Mouse (Mus musculus): ENCODE data around the gene Zfp316.

The Zfp316 gene

DNA sequence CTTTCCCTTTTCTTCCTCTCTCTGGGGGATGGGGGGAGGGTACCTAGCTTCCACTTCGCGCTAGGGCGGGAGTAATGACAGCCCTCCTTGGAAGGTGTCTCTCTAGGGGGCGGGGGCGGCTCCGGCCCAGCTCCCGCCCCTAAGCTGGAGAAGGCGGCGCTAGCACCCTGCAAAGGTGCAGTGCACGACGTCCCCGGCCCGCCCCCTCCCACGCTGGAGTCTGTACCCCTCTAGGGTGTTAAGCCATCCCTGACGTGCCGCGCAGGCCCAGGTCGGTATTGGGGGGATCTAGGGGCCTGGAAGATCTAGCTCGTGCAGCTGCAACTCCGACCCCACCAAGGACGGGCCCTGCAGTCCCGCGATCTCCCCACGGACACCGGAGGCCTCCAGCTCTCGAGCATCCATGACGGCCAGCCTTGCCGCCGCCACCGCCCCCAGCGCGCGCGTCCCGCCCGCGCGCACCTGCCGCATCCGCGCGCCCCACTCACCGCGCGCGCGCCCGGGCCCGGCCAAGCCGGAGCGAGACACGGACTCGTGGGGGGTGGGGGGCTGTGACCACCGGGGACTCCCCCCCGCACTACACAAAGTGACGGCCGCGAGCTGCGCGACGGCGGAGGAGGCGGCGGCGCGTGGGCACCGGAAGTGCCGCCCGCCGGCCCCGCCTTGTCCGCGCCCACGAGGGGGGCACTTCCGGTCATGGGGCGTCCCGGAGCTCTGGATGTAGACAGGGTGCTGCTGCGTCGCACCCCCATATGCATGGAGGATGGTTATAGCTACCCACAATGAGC lies at the start of gene Zfp316:
Gene Zfp316 (minus strand): TSS at position 660 of the 788 bp plus-strand sequence.
- DNase-seq (ENCODE audit: low spot score in 2 of 2): peak; percentile 65 to 66

DNA sequence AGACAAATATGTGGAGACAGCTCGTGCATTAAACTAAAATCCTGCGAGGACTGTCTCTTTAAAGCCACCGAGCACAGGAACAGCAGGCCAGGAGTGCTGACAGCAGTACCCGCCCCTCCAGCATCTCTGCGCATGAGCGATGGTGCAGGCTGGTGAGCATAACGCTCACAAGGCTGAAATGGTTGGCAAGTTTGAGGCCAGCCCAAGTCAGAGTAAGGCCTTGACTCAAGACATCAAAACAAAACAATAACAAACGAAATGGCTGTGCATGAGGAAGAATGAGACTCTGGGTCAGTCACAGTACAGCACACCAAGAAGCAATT lies 47.4 kb upstream of the Zfp316 start:
- DNase-seq (ENCODE audit: low spot score in 2 of 2): no peak

DNA sequence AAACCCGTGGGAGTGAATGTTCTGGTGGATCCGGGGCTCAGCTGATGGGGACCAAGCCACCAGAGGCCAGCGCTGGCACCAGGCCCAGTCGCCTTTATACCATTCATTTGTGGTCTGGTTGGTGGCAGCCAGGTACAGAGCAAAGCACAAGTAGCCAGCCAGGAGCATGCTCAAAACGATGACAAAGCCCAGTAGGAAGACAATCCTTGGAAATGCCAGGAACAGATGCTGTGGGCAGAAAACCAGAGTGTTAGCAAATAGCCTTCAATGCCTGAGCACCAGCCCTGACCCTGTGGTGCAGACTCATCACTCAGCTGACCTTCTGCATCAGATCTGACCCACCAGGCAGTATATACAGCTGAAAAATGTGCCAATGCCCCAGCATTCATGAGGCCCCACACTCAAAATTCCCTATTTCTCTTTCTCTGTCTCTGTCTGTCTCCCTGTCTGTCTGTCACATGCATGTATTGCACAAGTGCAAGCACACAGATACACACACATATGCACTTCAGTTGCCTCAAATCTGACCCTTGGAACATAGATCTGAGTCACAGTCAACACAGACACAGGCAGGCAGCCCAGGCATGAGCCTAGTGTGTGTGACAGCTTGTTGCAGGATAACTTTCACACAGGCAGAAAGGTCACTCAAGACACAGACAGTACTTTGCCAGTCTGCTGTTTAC lies 46.9 kb upstream of the Zfp316 start:
- DNase-seq (ENCODE audit: low spot score in 2 of 2): no peak

DNA sequence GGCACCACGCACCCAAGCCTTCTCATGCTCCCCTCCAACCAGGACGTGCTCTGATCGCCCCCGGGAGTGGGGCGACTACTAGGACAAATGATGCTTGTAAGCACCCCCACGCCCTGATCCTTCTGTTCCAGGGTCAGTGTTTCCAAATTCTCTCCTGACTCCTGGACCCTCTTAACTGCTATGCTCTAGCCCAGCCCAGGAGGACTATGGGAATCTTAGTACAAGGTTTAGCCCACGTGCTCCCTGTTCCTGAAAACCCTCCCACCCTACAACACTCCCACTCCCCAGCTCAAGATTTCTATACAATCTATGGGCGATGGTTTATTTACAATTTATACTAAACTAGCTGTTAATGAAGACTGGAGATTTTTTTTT lies 45.7 kb upstream of the Zfp316 start:
- DNase-seq (ENCODE audit: low spot score in 2 of 2): no peak

DNA sequence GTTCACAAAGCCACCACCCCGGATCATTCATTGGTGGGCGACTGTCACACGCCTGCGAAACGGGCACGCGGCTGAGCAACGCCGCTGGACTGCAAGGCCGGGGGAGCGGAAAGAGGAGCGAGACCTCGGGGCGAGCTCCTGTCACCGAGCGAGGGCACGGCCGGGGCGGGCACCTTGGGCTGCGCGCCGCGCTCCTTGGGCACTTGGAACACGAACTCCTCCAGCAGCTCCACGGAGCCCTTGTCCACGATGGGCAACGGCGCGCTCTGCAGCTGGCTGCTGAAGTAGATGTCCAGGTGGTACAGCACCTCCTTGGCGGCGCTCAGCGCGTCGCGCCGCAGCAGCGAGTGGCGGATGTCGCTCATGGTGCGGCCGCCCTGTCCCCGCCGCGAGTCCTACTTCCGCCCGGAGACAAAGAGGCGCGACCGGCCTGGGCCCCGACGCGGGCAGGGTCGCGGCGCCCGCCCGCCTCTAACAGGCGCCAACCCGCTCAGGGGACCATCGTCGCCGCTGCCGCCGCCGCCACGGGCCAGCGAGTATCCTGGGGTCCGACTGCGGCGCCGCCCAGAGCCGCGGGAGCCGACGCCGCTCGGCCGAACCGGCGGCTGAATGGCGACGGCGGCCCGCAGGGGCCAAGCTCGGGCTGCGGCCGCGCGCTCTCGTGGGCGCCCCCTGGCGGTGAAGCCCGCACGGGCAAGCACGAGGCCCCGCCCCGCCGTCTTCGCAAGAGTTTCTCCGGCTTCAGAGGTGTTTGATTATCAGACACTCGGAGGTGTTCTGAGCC lies 45.1 kb upstream of the Zfp316 start, which contains the start of gene E130309D02Rik:
Gene E130309D02Rik (minus strand): TSS at position 631 of the 784 bp plus-strand sequence.
- peak; percentile 72 to 83 for DNase-seq (ENCODE audit: low spot score in 2 of 2)

DNA sequence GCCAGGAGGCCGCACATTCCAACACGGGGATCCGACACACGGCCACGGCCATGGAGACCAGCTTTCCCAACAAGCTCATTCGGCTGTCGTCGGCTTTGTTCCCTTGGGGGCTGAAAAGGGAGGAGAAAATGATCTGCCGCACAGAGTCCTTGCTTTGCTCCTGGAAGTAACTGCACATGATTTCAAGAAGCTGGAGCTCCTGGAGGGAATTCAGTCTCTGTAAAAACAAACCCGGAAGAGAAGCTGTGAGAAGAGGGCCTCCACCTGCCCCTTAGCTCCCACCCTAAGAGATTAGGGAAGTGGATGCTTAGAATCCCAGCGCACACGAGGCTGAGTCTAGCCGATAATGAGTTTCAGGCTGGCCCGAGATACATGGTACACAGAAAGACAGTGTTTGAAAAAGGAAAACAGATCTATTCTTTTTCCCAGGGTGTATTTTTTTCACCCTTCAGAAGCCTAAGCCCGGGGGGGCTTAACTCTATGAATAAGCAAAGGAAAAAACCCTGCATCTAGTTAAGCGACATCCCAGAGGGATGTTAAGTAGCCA lies 44.4 kb upstream of the Zfp316 start:
- no peak for DNase-seq (ENCODE audit: low spot score in 2 of 2)

DNA sequence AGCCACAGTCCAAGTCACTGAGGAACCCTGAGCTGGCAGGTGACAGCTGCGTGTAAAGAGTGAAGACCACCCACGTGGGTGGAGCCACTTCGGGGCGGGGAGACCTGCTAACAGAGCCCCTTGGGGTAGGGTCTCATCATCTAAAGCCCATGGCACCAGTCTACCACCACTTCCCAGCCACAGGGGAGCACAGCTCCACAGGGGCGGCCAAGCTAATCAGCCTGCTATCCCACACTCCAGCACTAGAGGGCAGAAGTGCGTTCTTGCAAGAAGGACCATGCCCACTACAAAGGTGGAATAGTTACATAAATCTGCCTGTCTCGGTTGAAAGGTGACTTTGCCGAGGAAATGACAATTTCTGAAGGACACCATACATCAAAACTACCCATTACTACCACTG lies 42.1 kb upstream of the Zfp316 start:
- peak; percentile 52 to 64 for DNase-seq (ENCODE audit: low spot score in 2 of 2)

DNA sequence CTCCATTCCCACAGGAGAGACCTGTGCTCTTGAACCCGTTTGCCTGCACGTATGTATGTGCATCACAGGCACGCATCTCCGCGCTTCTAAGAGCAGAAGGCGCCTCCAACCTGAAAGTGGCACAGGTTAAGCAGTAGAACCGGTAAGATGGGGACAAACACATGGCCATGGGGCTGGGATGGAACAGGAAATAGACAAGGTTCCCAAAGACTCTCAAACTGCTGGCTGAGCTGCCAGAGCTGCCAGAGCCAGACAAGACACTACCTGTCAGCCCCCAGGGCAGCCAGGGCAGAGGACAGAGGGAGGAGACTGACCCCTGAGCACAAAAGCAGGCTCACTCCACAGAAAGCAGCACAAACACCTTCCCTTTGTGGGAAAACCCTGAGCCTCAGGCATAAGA lies 40.1 kb upstream of the Zfp316 start:
- no peak for DNase-seq (ENCODE audit: low spot score in 2 of 2)

DNA sequence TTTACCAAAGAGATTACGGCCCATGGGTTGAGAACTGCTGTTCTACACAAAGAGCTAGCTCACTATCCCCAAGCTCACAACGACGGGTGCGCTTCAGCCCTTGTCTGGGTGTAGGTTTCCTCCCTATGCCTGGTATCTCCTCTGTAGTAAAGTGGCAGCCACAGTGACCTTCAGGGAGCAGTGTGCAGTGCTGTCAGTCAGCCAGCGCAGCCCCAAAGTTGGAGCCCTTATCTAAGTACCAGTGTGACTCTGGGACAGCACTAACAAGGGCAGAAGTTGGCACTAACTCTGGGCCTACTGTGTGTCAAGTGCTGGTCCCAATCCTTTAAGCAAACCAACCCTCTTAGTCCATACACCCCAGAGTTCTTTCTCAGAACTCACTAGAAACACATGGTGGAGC lies 39.0 kb upstream of the Zfp316 start:
- DNase-seq (ENCODE audit: low spot score in 2 of 2): peak; percentile 47 to 74

DNA sequence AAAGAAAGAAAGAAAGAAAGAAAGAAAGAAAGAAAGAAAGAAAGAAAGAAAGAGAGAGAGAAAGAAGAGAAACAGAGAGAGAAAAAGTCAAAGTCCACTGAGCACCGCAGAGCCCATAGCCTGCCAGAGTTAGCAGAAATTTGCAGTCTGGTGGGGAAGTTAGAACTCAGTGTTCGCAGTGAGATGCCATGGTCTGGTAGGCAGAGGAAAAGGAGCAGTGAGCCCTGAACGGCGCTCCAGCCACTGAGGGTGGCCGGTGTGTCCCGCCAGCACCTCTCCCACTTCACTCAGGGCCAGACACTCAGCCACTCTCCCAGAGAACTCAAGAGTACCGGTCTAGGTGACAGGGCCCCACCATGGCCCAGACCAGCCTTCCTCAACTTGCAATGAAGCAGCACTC lies 34.4 kb upstream of the Zfp316 start:
- DNase-seq (ENCODE audit: low spot score in 2 of 2): no peak

DNA sequence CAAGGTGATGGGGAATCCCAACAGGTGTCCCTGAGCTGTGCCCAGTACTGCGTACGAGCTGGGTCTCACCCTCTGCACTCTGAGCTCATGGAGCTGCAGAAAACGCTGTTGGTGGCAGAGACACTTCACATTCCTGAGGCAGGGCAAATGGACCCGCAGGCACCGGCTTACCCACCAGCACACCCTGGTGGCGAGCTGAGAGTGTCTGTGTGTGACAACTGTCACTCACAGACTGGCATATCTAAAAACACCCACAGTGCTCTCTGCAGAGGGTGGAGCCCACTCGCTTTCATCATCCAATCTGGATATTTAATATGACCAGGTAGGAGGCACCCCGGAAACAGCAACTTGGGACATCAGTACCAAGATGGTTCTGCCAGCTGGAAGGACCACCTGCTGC lies 31.5 kb upstream of the Zfp316 start:
- DNase-seq (ENCODE audit: low spot score in 2 of 2): no peak

DNA sequence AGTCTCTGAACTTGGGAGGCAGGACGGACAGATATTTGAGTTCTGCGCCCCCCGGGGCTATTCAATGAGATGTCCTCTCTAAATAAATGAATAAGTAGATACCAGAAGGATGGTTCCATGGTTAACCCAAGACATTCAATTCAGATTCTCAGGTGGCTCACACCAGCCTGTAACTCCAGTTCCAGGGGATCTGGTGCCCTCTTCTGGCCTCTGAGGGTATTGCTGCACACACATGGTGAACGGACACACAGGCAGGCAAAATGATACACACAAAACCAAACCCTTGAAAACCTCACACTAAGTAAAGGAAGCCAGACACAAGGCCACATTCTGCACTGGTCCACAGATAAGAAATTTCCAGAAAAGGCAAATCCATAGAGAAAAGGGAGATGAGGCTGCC lies 29.9 kb upstream of the Zfp316 start:
- peak in 1 of 2 experiments; percentile 15 for DNase-seq (ENCODE audit: low spot score in 2 of 2)

DNA sequence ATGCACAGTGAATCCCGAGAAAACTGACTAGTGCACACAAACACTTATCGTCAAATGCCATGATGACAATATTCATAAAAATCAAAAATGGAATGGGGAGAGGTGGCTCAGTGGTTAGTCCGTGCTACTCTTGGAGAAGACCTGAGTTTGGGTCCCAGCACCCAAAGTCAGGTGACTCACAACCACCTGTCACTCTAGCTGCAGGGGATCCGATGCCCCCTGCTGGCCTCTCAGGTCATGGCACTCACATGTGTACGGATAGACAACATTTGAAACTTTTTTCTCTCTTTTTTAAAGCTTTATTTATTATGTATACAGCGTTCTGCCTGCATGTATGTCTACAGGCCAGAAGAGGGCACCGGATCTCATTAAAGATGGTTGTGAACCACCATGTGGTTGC lies 28.6 kb upstream of the Zfp316 start:
- DNase-seq (ENCODE audit: low spot score in 2 of 2): no peak

DNA sequence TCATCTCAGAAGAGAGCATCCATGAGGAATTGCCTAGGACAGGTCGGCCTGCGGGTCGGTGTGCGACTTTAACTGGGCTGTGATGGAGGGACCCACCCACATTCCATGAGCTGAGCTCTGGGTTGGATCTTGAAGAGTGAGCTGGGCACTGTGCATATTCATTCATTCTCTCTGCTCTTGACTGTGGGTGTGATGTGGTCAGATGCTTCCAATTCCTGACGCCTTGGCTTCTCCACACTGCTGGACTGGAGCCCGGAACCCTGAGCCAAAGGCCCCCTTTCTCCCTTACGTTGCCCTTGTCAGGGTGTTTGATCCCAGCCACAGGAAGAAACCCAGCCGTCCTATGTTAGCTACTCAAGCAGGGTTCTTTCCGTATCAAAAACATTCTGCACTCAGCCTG lies 28.2 kb upstream of the Zfp316 start:
- no peak for DNase-seq (ENCODE audit: low spot score in 2 of 2)

DNA sequence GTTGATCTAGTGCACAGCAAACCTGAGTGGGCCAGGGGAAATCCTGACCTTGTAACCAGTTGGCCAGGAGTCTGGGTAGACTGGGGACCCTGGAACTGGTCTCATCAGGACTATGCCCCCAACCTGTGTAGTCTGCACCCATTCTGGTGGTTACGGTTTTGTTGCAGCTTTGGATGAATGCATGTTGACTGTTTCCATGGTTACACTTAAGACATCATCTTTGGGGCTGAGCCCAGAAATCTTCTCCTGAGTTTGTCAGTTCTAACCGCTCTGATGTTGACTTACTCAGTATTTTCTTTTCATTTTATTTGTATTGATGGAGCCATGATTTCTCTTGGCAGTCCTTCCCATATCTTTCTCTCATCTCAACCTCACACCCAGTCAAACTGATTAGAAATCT lies 25.5 kb upstream of the Zfp316 start:
- DNase-seq (ENCODE audit: low spot score in 2 of 2): no peak

DNA sequence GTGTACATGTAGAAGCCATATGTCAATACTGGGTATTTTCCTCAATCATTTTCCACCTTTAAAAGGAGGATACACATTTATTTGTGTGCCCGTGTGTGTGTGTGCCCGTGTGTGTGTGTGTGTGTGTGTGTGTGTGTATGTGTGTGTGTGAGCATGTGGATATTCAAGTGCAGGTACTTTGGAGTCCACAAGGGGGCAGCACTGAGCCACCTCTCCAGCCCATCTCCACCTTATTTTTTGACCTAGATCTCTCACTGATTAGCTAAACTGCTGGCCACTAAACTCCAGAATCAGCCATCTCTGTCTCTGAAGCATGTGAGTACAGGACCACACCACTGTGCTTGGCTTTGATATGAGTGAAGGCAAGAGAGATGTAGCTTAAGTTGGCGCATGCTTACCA lies 25.0 kb upstream of the Zfp316 start:
- no peak for DNase-seq (ENCODE audit: low spot score in 2 of 2)

DNA sequence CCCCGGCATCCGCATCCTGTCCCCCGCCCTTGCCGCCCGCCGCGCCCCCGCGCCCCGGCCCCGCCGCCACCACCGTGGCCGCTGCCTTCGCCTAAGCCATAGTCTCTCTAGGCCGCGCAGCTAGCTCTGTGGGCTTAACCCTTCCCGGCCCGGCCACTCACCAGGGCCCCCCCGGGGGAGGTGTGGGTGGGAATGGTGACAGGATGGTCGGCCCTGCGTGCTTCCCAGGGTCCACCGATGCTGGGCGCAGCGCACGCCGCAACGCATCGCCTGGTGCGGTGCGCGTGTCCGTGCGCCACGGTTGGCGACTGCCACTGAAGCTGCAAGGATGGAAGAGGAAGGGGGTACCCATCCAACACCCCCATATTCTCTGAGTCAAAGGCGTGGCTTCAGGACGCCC lies 23.6 kb upstream of the Zfp316 start, which contains the start of gene Zfp853:
Gene Zfp853 (minus strand): TSS at position 220 of the 400 bp plus-strand sequence.
- no peak for DNase-seq (ENCODE audit: low spot score in 2 of 2)

DNA sequence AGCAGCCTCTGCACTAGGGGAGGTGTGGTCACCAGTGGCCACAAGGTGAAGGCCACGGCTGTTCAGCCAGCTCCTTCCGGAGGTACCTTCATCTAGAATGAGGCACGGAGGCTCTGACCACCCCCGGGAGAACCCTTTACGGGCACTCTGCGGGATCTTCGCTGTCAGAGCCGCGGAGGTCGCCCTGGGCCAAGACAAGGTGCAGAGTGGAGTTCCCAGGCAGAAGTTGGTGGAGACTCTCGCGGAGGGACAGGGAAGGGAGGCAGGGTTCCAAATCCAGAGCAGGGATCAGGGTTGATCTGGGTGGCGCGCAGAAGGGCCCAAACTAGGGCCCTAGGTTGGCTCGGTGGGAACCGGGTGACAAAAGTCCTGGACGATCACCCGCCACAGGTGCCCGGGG lies 23.1 kb upstream of the Zfp316 start:
- DNase-seq (ENCODE audit: low spot score in 2 of 2): no peak

DNA sequence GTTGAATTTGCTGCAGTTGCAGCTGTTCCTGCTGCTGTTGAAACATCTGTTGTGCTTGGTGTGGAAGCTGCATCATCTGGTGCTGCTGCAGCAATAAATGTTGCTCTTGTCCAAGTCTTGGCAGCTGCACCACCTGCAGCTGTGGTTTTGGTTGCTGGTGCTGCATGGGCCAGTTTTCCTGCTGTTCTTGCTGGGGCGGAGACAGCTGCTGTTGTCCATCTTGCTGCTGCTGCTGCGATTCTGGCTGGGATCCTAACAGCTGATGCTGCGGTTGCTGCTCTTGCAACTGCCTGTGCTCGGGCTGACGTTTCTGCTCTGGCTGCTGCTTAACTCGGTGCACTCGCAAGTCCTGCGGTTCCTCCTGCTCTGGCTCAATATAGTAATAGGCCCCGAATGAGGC lies 19.5 kb upstream of the Zfp316 start:
- DNase-seq (ENCODE audit: low spot score in 2 of 2): no peak

DNA sequence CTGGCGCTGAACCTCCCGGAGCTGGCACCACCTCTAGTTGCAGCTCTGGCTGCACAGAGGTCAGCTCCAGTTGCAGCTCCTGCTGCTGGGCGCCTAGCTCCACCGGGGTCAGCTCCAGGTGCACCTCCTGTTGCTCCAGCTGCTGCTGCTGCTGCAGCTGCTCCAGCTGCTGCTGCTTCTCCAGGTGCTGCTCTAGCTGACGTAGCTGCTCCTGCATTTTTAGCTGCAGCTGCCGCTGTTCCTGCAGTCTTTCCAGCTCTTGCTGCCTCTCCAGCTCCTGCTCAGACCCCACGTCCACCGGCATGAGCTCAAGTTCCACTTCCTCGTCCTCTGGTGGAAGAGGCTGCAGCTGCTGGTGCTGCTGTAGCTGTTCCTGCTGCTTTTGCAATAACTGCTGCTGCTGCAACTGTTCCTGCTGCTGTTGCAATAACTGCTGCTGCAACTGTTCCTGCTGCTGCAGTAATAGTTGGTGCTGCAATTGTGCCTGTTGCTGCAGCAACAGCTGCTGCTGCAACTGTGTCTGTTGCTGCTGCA lies 18.6 kb upstream of the Zfp316 start:
- DNase-seq (ENCODE audit: low spot score in 2 of 2): no peak

DNA sequence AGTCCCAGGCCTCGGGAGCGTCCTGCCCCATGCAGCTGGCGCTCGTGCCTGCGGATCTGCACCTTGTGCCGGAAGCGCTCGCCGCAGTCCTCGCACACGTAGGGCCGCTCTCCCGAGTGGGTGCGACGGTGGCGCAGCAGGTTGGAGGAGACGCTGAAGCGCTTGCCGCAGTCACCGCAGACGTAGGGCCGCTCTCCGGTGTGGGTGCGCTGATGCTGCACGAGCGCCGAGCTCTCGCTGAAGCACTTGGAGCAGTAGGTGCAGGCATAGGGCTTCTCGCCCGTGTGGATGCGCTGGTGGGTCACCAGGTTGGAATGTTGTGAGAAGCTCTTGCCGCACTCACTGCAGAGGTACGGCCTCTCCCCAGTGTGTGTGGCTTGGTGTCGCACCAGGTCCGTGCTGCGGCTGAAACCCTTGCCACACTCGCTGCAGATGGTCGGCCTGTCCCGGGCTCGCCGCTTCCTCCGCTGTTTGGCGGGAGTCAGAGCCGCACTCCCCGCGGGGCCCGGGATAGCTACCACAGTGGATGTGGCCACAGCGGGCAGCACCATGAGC lies 18.0 kb upstream of the Zfp316 start:
- DNase-seq (ENCODE audit: low spot score in 2 of 2): no peak

DNA sequence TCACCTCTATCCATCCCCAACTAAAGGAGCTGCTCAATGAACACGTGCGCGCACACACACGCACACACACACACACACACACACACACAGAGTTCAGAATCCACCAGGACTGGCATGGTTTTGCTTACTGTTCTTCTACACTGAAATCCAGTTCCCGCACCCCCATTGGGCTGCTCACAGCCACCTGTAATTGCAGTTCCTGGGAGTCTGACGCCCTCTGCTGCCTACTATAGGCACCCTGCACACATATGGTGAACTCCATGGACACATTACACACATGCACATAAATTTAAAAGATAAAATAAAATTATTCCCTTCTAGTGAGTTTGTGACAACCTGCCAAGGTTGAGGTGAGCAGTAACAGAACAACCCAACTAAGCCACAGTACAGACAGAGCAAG lies 14.9 kb upstream of the Zfp316 start:
- no peak for DNase-seq (ENCODE audit: low spot score in 2 of 2)
